Mouse (Mus musculus) forebrain, embryonic 14.5 days (tissue): ENCODE data around the gene Epha10. TPM values are rescaled to one million over a fixed set of nuclear protein-coding genes. Genes with fewer than 3 reads are reported as not detected.

ENCODE experiments used
- ATAC-seq: fragments of 200-750 bp; cut with Nextera tagmentation; 2 replicates; pipeline ENCODE4 v1.8.0; 2017; ENCODE audit warnings: mild to moderate bottlenecking, moderate library complexity
- DNase-seq: peaks from one replicate; pipeline ENCODE4 v3.0.0-alpha.2; 2015; ENCODE audit warnings: low spot score
- H3K27ac ChIP-seq: fragments of 300-500 bp; sonication (generic); 2 replicates; pipeline ENCODE4 v1.5.1; 2014; ENCODE audit warnings: low read depth, mild to moderate bottlenecking, control low read depth, low read length, moderate library complexity
- H3K27me3 ChIP-seq: fragments of 300-500 bp; sonication (generic); replicated peaks from 2 replicates; pipeline ENCODE4 v1.6.1; 2014; ENCODE audit warnings: low read length, control low read depth, mixed read lengths; ENCODE audit not compliant: control insufficient read depth, insufficient read depth
- H3K36me3 ChIP-seq: fragments of 300-500 bp; sonication (generic); 2 replicates; pipeline ENCODE4 v1.6.1; 2014; ENCODE audit warnings: low read length, control low read depth; ENCODE audit not compliant: control insufficient read depth, insufficient read depth
- H3K4me1 ChIP-seq: fragments of 300-500 bp; sonication (generic); 2 replicates; pipeline ENCODE4 v1.6.1; 2014; ENCODE audit warnings: antibody characterized with exemption, low read length, control low read depth; ENCODE audit not compliant: control insufficient read depth, insufficient read depth
- H3K4me2 ChIP-seq: fragments of 300-500 bp; sonication (generic); 2 replicates; pipeline ENCODE4 v1.6.1; 2014; ENCODE audit warnings: mild to moderate bottlenecking, control low read depth, low read length
- H3K4me3 ChIP-seq: fragments of 300-500 bp; sonication (generic); 2 replicates; pipeline ENCODE4 v1.5.1; 2014; ENCODE audit warnings: low read depth, low read length, control low read depth
- H3K9ac ChIP-seq: fragments of 300-500 bp; sonication (generic); 2 replicates; pipeline ENCODE4 v1.6.1; 2014; ENCODE audit warnings: mild to moderate bottlenecking, low read length, control low read depth, moderate library complexity
- H3K9me3 ChIP-seq: fragments of 300-500 bp; sonication (generic); replicated peaks from 2 replicates; pipeline ENCODE4 v1.6.1; 2016; ENCODE audit warnings: low read length, control low read depth, mixed read lengths; ENCODE audit not compliant: control insufficient read depth
- WGBS: fragments of 180-500 bp; shearing (Covaris S2); extraction: QIAGEN DNeasy Blood & Tissue Kit; methylation state at CpG from one replicate; pipeline ENCODE4 v1.1.7; 2014; 5-methylcytosine and 5-hydroxymethylcytosine counted together
- polyA plus RNA-seq: library from polyadenylated mRNA; unstranded; fragments of >200 nt; fragmentation: Nextera tagmentation; extraction: Ambion mirVana; gene quantifications from 2 replicates; pipeline ENCODE4 v1.2.1, GENCODE M21; 2014

The Epha10 gene
- polyA plus RNA-seq, 1 experiment from 2014 or later: 0.27 TPM

DNA sequence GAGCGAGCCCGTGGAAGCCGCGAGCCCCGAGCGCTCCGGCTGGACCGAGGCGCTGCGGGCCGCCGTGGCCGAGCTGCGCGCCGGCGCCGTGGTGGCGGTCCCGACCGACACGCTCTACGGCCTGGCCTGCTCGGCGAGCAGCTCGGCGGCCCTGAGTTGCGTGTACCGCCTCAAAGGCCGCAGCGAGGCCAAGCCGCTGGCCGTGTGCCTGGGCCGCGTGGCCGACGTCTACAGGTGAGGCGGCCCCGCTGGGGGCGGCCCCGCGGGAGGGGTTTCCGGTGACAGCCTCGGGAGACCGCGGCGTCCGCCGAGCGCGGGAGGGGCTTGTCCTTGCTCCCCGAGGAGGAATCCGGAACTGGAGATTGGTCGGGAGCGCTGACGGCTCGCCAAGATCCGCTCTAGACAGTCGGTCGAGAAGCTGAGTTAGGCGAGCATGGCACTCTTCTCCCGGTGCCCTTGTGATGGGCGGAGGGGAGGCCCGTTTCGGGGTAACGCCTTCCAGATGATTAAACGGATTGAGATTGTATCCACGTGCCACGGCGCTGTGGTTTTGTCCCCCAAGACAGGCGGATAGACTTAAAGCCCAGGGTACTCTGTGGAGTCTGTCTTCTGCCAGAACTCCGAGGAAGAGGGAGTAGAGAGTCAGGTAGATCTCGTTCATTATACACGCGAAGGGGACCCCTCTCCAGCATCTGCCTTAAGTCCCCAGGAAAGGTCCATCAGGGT is 29.6 kb upstream of the Epha10 start, which contains the start of gene 1110065P20Rik:
1110065P20Rik (minus strand) TSS at position 264 of the 726 bp plus-strand sequence.
- under 1% methylated on average over 69 of the region's 75 CpGs for WGBS
- DNase-seq (peak; percentile 52), ATAC-seq (peak; percentile 38)

DNA sequence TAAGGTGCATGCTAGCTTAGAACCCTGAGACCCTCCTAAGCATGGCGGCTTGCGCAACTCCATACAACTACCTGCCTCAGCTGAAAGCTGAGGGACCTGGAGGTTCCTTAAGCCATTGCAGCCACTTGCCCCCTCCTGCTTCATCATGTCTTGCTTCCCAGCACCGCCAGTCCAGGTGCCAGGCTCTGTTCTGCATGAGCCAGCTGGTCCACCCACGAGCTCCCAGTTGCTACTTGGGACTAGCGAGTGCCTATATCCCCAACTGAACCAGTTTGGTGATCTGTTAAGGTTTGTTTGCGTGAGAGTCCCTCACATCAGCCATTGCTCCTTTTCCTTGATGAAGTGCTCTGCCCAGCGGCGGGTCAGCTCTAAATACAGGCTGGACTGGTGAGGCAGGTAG is 24.4 kb upstream of the Epha10 start:
- Histone ChIP-seq H3K4me3 (no peak overlapping the region), H3K36me3 (peaks cover 65% of the 10 kb centered on the region), H3K9me3 (no peaks in the 10 kb centered on the region), H3K4me1 (peaks cover 18% of the 10 kb centered on the region), H3K27me3 (no peaks in the 10 kb centered on the region), H3K9ac (no peak overlapping the region), H3K27ac (no peak overlapping the region), H3K4me2 (no peak overlapping the region)
- no peak for DNase-seq
- 97% methylated on average over 8 of the region's 8 CpGs for WGBS
- no peak for ATAC-seq

More for the DNA sequence above, 29.6 kb upstream of the Epha10 start, which contains the start of gene 1110065P20Rik:
- H3K36me3 ChIP-seq: peaks cover 32% of the 10 kb centered on the region
- no peaks in the 10 kb centered on the region for H3K27me3 ChIP-seq
- peak within 1 kb of the TSS; percentile 99 for H3K4me3 ChIP-seq
- H3K9me3 ChIP-seq: no peaks in the 10 kb centered on the region
- H3K4me2 ChIP-seq: peak within 1 kb of the TSS; percentile 61
- H3K9ac ChIP-seq: peak within 1 kb of the TSS; percentile 85
- peaks cover 13% of the 10 kb centered on the region for H3K4me1 ChIP-seq
- peak within 1 kb of the TSS; percentile 93 for H3K27ac ChIP-seq

DNA sequence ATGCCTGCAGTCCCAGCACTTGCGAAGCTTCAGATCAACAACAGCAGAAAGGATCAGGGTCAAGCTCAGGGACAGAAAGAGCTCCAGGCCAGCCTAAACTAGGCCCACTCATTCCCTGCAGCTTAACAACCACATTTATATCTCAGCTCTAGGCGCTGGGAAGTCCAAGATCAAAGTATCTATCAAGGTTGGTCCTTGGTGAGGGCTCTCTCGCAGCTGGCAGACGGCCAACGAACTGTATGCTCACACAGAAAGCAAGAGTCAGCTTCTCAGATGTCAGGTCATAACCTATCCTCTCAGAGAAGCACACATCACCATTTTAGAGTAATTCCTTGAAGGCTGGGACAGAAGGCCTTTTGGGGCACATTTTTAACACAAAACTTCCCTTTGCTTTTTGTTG is 22.3 kb upstream of the Epha10 start:
- Histone ChIP-seq H3K4me1 (peaks cover 11% of the 10 kb centered on the region), H3K9ac (no peak overlapping the region), H3K27me3 (no peaks in the 10 kb centered on the region), H3K9me3 (no peaks in the 10 kb centered on the region), H3K4me3 (no peak overlapping the region), H3K36me3 (peaks cover 58% of the 10 kb centered on the region), H3K27ac (no peak overlapping the region), H3K4me2 (no peak overlapping the region)
- 77% methylated on average over 5 of the region's 5 CpGs for WGBS
- DNase-seq (no peak), ATAC-seq (no peak)

DNA sequence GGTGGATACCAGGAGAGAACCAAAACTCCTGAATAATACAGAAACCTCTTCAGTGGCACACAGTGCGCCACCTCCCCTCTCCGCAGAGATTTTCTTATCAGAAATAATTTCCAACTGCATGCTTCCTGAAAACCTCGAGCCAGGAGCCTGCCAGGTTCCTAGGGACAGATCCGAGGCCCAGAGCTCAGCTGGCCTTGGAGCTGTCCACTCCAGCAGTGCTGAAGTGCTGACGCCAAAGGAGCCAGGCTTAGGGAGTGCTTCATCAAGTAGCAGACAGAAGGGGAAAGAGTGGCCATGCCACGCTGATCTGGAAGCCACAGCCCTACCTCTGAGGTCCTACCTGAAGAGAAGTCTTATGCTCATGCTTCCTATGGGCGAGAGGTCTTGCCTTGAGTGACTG is 20.3 kb upstream of the Epha10 start:
- peaks cover 11% of the 10 kb centered on the region for H3K4me1 ChIP-seq
- ATAC-seq (no peak), DNase-seq (peak; percentile 46)
- H3K4me2 ChIP-seq: peak overlapping the region; percentile 80
- peak overlapping the region; percentile 43; the same call in 1 of the 2 replicates for H3K9ac ChIP-seq
- no peak overlapping the region for H3K27ac ChIP-seq
- WGBS: 23% methylated on average over 7 of the region's 7 CpGs
- H3K4me3 ChIP-seq: 0 out of 2 replicates have a peak overlapping the region, but pooled peaks have one; percentile 61
- H3K27me3 ChIP-seq: no peaks in the 10 kb centered on the region
- H3K9me3 ChIP-seq: no peaks in the 10 kb centered on the region
- peaks cover 40% of the 10 kb centered on the region for H3K36me3 ChIP-seq

DNA sequence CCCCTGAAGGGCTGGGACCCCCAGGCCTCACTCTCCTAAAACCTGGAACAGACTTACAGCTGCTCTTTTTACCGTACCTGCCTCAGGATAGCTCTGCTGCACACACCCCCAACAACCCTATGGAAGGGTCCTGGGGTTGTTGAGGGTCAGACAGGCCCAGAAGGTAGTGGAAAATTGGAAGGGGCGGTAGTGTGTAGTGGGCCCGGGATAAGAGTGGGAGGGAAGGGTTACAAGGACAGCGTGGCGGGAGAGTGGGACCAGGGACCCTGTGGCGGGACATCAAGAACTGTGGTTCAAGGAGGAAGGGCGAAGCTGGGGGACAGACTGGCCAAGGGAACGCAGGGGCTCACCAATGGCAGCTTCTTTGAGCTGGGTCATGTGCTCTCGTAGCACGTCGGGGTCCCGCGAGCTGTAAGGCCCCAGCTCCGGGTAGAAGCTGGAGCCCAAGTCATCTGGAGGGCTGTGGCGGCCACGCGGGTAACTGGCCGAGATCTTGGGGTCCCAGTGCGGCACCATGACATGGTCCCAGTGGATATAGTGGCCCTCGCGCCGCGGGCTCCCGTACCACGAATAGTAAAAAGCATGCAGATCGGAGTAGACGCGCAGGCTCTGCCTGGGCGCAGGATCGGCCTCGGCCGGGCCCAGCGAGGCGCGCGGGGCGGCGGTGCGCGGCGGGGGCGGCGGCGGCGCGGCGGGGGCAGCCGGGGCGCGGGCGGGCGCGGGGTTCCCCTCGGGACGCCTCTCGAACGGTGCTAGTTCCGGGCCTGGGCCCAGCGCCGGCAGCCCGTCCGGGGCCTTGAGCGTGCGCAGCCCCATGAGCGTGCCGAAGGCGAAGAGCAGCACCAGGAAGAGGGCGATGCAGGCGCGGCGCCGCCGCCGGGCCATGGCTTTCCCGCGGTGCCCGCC is 19.2 kb upstream of the Epha10 start, which contains the start of gene Maneal:
Maneal (minus strand) TSS at position 889 of the 906 bp plus-strand sequence.
- 3% methylated on average over 44 of the region's 77 CpGs for WGBS
- peak; percentile 40 for DNase-seq
- peak within 1 kb of the TSS; percentile 61 for H3K4me3 ChIP-seq
- peaks cover 11% of the 10 kb centered on the region for H3K4me1 ChIP-seq
- no peaks in the 10 kb centered on the region for H3K27me3 ChIP-seq
- H3K27ac ChIP-seq: peak within 1 kb of the TSS; percentile 63; the same call in 1 of the 2 replicates
- peaks cover 29% of the 10 kb centered on the region for H3K36me3 ChIP-seq
- peak; percentile 32 for ATAC-seq
- peak within 1 kb of the TSS; percentile 80 for H3K4me2 ChIP-seq
- H3K9me3 ChIP-seq: no peaks in the 10 kb centered on the region
- H3K9ac ChIP-seq: peak within 1 kb of the TSS; percentile 85

DNA sequence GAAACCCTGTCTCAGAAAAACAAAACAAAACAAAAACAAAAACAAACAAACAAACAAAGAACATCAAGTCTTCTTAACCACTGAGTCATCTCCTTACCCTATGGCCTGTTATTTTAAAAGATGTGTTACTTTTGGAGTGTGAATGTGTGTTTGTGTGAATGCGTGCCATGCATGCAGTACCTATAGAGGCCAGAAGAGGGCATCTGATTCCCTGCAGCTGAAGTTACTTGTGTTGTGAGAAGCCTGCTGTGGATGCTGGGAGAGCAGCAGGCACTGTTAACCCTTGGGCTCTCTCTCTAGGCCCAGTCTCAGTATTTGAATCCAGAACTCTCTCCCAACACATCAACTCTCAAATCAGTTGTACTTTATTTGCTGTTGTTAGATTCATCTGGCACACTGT is 8.0 kb upstream of the Epha10 start:
- Histone ChIP-seq H3K36me3 (no peaks in the 10 kb centered on the region), H3K27me3 (no peaks in the 10 kb centered on the region), H3K4me2 (no peak overlapping the region), H3K4me1 (no peaks in the 10 kb centered on the region), H3K9me3 (0 out of 2 replicates have a peak, but pooled peaks cover 5% of the 10 kb centered on the region), H3K9ac (no peak overlapping the region), H3K27ac (no peak overlapping the region), H3K4me3 (no peak overlapping the region)
- 95% methylated on average over 1 of the region's 1 CpGs for WGBS
- no peak for DNase-seq
- no peak for ATAC-seq

DNA sequence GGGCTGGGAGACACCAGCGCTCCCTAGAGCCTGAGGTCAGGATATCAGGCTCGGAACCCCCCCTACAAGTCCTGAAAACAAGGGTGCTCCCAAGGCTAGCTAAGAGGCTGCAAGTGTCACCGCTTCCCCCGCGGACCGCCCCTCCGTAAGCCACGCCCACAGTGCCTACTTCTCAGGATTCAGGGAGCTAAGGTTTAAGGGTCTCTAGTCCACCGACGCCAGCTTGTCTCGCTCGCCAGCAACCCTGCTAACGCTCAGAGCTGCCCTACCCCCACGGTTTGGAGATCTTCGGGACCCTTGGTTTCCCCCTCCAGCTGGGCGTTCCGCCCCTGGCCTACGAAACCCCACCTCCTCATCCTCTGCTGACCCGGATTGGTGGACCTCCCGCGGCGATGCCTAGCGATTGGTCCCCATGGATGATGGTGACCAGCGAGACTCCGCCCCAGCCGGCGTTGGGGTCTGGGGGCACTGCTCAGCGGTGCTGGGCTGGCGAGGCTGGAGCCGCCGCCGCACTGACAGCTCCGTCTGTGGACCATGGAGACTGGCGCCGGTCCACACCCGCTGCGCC is 726 bp downstream of the Epha10 start:
- ATAC-seq (peak; percentile 98), DNase-seq (peak; percentile 93)
- WGBS: under 1% methylated on average over 37 of the region's 37 CpGs
- Histone ChIP-seq H3K27me3 (peaks cover 26% of the 10 kb centered on the region), H3K9me3 (no peaks in the 10 kb centered on the region), H3K27ac (no peak overlapping the region), H3K4me2 (peak overlapping the region; percentile 74), H3K4me3 (peak overlapping the region; percentile 42), H3K9ac (peak overlapping the region; percentile 43; the same call in 1 of the 2 replicates), H3K4me1 (no peaks in the 10 kb centered on the region), H3K36me3 (no peaks in the 10 kb centered on the region)

DNA sequence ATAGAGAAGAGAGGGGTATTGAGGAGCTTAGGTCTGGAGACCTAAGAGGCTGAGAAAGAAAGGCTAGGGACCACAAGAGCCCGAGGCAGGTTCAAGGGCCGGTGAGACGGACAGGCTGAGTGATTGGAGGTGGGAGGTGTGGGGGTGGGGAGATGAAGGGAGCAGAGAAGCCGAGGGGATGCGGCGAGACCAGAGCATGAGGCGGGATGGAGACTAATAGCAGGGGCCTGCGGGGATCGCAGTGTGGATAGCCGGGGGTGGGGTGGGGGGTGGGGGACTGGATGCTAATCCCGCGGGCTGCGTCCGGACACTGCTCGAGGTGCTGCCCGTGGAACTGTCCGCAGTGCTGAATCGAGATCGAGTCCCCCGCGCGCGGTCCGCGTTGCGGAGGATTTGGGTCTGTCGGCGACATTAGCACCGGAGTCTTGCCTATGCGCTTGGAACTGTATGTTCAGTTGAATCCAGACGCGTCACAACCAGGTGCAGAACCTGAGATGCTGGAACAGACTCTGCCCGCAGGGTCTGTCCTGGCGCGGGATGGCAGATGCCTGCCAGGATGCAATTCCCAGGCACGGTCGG is 1.5 kb downstream of the Epha10 start:
- Histone ChIP-seq H3K4me2 (peak overlapping the region; percentile 74), H3K36me3 (no peaks in the 10 kb centered on the region), H3K27me3 (peaks cover 26% of the 10 kb centered on the region), H3K4me3 (peak overlapping the region; percentile 42), H3K27ac (no peak overlapping the region), H3K9me3 (no peaks in the 10 kb centered on the region), H3K4me1 (no peaks in the 10 kb centered on the region), H3K9ac (peak overlapping the region; percentile 43)
- ATAC-seq (peak; percentile 7; the same call in 1 of the 2 replicates), DNase-seq (peak; percentile 33)
- WGBS: under 1% methylated on average over 36 of the region's 37 CpGs
